Mouse (Mus musculus): ENCODE data around the gene Tns1.

The Tns1 gene

DNA sequence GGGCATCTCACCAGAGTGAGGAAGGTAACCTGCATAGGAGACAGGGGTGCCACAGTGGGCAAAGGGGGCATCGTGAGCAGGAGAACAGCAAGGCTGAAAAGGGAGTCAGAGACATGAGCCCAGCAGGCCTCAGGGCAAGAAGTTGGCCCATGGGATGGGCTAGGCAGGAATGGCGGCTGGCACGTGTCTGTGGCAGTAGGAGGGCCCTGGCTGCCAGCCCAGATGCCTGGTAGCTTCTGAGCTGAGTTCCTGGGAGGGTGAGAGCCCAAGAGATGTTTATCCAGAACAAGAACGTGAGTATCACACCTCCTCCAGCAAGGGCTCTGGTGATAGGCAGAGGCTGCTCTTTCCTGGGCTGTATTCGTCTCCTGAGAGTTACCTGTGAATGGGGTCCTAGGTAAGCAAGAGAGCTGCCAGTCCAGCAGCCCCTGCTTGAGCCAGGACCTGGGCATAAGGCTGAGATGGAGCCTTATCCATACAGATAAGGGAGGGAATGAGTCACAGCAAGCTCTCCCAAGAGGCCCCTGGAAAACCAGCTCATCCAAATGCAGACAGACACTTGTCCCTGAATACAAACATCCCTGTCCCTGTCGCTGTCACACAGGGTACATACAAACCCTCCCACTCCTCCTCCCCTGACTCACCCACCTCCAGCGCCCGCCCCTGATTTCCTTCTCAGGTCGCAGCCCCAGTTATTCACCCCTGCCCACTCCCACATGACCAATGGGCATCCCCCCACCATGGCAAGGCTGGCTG is 2.2 kb downstream of the Tns1 start:
- no peak for DNase-seq (ENCODE audit: low read depth, low spot score)

- no peak for DNase-seq (ENCODE audit: low read depth, low spot score)
Measured at GRCm38 (mm10) chr1:74121138-74121537, 3.1 kb downstream of the Tns1 start.

DNA sequence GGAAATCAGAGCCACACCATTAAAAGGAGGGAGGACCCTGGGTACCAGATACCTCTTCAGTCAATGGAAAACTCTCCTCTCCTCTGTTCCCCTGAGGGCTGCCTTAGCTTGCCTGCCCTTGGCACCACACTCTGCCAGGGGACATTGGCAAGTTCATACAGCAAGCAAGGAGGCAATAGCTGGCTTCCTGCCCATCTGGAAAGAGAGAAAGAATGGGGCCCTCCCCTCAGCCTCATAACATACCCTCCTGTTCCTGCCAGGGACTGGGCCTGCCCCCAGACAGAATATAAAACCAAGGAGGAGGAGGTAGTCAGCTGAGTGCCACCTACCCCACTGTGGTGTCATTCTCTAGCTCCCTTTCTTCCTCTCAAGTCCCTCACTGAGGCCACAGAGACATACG is 5.1 kb downstream of the Tns1 start:
- DNase-seq (ENCODE audit: low read depth, low spot score): no peak

GRCm38 (mm10) chr1:74117876-74118275 is 6.4 kb downstream of the Tns1 start:
- DNase-seq (ENCODE audit: low read depth, low spot score): no peak

- no peak for DNase-seq (ENCODE audit: low read depth, low spot score)
Measured at GRCm38 (mm10) chr1:74113071-74113470, 11.2 kb downstream of the Tns1 start.

DNA sequence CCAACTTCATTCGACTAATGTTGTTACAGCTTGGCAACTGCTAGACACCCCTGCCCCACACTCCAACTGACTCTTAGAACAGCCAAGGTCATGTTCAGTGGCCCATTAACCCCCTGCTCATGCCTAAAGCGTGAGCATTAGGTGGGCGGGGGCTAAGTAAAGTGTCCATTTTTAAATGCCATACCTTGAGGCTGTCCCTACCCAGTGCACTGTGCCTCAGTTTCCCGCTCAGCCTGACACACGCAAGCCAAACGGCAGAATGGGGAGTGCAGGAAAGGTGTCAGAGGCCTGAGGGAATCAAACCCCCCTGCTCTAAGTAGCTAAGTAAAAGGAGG is 12.6 kb downstream of the Tns1 start:
- no peak for DNase-seq (ENCODE audit: low read depth, low spot score)

DNA sequence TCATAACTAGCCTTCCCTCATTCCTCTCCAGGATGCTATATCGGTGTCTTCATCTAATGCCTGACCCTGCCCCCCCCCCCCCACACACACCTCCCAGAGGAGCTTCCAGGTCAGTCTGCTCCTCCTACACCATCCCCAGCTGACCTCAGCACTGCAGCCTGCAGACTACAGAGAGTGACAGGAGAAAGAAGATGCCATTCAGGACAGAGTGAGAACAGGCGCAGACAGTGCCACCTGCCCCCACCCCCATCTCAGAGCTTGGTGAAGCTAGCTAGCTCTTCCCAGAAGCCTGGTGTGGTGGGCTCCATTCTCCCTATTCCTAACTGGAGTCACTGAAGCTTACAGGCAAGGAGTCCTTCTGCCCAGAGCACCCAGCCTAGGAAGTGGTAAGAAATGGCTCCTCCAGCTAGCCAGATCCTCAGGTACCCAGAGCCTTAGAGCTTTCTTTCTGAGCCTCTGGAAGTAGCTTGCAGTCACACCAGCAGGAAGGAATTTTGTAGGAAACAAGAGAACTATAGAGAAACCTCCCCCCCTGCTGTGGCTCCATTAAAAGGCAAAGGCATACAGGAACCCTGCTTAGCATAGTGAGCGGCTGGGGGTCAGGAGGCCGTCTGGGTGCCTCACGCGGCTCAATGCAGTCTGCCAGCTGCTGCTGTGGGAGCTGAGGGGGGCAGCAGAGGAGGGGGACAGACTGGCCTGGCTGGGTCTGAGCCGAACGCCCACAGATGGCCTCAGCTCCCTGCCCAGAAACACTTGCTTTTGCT is 13.1 kb downstream of the Tns1 start:
- no peak for DNase-seq (ENCODE audit: low read depth, low spot score)

GRCm38 (mm10) chr1:74109670-74110069 is 14.6 kb downstream of the Tns1 start:
- no peak for DNase-seq (ENCODE audit: low read depth, low spot score)

GRCm38 (mm10) chr1:74107931-74108618 is 16.2 kb downstream of the Tns1 start:
- no peak for DNase-seq (ENCODE audit: low read depth, low spot score)

GRCm38 (mm10) chr1:74106214-74106613 is 18.0 kb downstream of the Tns1 start:
- DNase-seq (ENCODE audit: low read depth, low spot score): no peak

- DNase-seq (ENCODE audit: low read depth, low spot score): no peak
Measured at GRCm38 (mm10) chr1:74105660-74106059, 18.6 kb downstream of the Tns1 start.

DNA sequence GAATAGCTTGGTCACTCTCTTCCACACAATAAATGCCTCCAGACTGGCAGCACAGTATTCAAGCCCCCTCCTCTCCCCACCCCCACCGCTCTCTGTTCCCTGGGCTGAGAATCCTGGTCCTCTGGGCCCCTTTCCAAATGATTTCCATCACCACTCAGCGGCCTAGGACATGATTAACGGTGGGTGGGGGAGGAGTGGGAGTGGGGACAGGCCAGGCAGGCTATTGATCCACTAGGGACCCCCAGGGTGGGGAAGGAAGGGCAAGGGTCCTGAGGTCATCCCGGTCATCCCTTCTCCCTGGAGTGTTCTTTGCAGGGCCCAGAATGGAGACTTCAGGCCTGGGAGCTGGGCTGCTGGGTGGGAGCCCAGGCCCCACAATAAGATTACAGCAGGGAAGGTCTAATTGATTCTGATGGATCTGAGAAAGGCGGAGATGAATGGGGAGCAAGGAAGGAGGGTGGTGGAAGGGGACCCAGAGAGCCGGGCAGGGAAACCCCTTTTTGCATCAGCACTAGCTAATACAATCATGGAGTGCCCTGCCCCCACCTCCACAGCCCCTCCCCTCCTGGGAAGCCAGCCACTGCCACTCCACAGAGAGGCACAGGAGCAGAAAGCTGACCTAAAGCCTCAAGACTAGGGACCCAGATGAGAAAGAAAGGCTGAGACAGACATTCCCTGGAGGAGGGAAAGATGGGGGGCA is 20.4 kb downstream of the Tns1 start:
- DNase-seq (ENCODE audit: low read depth, low spot score): no peak

GRCm38 (mm10) chr1:74099001-74099435 is 25.2 kb downstream of the Tns1 start:
- DNase-seq (ENCODE audit: low read depth, low spot score): no peak

DNA sequence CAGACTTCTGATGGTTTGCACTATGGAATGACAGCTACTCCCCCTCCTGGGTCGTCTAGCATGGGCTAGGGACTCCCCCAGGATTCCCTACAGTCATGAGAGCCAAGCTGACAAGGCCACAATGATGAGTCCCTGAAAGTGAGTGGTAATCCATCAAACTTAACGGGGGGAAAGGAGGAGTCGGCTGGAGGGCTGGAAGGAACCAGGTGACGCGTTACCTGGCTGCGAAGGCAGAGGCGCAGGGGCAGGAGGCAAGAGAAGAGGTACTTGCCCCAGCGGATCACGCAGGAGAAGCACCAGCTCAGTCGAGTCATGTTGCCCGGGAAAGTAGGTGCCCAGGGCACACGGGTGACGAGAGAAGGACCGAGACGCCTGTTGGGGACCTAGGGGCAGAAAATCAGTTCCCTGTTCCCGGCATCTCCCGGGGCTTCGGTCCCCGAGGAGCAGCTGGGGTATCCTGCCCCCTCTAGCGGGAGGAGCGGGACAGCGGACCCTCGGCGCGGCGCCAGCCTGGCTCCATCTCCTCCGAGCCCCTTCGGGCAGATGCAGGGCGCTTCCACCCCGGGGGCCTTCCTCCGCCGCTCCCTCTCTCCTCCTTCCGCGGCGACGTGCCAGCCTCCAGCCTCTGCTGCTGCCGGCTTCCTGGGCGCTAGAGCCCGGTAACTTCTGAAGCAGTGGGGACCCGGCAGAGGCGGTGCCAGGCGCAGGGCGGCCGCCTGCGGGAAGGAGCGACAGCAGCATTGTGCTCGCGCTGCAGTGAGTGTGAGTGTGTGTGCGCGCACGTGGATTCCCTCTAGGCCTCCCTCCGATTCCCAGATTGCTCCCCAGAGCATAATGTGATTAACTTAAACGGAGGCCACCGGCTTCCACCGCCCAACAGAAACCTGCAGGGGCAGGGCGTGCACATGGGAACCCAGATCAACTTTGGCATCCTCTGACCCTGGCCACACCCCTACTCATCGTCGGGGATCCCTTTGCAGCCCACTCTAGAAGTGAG is 25.9 kb downstream of the Tns1 start:
- peak; percentile 22 for DNase-seq (ENCODE audit: low read depth, low spot score)

- no peak for DNase-seq (ENCODE audit: low read depth, low spot score)
Measured at GRCm38 (mm10) chr1:74095728-74096127, 28.5 kb downstream of the Tns1 start.

DNA sequence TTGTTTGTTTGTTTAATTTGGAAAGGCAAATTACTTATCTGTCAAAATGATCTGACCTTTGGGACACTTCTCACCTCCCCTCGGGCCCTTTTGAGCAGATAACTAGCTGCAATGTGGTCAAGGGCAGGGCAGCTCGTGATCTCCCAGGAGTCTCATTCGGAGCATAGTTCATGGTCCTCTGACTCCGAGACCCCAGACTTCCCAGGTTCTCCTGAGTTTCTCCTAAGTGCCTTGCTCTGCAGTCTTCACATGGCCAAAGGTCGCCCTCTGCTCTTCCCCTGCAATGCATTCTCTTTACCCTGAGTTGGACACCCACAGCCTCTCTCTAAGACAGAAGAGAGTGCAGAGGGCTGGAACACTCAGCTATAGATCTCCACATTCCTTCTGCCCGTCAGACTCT is 29.0 kb downstream of the Tns1 start:
- DNase-seq (ENCODE audit: low read depth, low spot score): no peak

- no peak for DNase-seq (ENCODE audit: low read depth, low spot score)
Measured at GRCm38 (mm10) chr1:74094497-74095270, 29.6 kb downstream of the Tns1 start.

DNA sequence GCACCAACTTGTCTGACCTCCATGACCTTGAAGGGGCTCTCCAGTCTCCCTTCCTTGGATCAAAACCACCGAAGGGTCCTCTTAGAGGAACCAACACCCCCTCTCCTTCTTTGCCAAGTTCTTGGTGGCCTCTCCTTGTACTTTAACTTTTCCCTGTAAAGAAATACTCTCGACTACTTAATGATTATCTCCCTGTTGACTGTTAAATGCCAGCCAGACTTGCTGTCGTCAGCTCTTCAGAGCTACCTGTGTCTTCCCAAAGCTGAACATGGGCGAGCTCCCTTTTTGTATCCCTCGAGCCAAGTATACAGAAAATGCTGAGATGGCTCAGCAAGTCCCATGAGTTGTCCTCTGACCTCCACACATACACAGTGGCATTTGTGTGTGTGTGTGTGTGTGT is 30.8 kb downstream of the Tns1 start:
- no peak for DNase-seq (ENCODE audit: low read depth, low spot score)

- no peak for DNase-seq (ENCODE audit: low read depth, low spot score)
Measured at GRCm38 (mm10) chr1:74092242-74092641, 32.0 kb downstream of the Tns1 start.

- DNase-seq (ENCODE audit: low read depth, low spot score): no peak
Measured at GRCm38 (mm10) chr1:74091611-74092224, 32.5 kb downstream of the Tns1 start.
